Comparison of ENCODE assay signal across 8 mouse cellular contexts in the genomic region with DNA sequence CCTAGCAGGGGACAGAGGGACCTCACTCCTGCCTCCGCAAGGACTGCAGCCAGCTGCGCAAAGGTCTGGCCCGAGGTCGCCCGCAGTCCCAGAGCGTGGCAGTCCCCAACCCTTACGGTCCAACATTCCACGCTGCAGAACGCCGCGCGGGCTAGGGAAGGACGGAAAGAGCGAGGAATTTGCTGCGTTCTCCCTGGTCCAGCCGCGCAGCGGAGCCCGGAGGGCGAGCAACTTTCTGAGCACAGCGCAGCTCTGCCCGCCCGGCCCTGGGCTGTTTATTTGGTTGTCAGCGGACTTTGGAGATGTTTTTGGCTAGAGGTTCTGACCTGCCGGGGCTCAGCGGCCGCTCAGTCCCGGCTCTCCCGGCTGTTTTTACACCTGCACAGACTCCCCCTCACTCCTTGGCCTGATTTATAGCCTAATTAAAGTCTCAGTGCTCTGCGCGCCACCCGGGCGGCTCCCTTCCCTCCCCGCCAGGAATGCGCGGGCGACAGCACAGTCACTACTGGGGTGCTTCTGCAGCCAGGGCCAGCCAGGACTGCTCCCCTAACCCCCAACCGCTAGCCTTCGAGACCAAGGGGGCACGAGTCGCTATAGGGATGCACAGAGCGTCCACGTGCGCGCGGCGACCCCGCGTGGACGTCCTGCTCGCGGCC. TPM values are rescaled to one million over a fixed set of nuclear protein-coding genes. Genes with fewer than 3 reads are reported as not detected.
A peak's percentile ranks its signal among the peaks of the same experiment; 100 is the strongest.
DNase-seq lines count a peak whose midpoint lies in the region; ATAC-seq and TF ChIP-seq lines count a peak whose summit lies in the region.

No protein-coding gene starts in this region.

- DNase-seq in kidney, adult 18-20 months: peak; percentile 33
- DNase-seq in kidney, adult 8-10 months: no peak
- no peak for DNase-seq in midbrain, embryonic 14.5 days
- no peak for DNase-seq in urinary bladder, postnatal 14 days (ENCODE audit: low spot score)
- DNase-seq in layer of hippocampus, adult 18-20 months (ENCODE audit: low spot score in 2 of 2): no peak

- under 1% methylated on average over 52 of the region's 52 CpGs for WGBS in embryonic facial prominence, embryonic 13.5 days
- 1% methylated on average over 51 of the region's 52 CpGs for WGBS in intestine, postnatal 0 days
- under 1% methylated on average over 52 of the region's 52 CpGs for WGBS in midbrain, embryonic 14.5 days

- H3K4me2 ChIP-seq in embryonic facial prominence, embryonic 13.5 days: peak overlapping the region; percentile 69
- peak overlapping the region; percentile 37 for H3K4me2 ChIP-seq in intestine, postnatal 0 days (replicated peaks; ENCODE audit: low read depth)
- H3K4me2 ChIP-seq in midbrain, embryonic 14.5 days (ENCODE audit: low read length): peak overlapping the region; percentile 34

- no peaks in the 10 kb centered on the region for H3K9me3 ChIP-seq in embryonic facial prominence, embryonic 13.5 days
- H3K9me3 ChIP-seq in intestine, postnatal 0 days (ENCODE audit: control insufficient read depth): no peaks in the 10 kb centered on the region
- H3K9me3 ChIP-seq in midbrain, embryonic 14.5 days (ENCODE audit: control insufficient read depth, low read length): no peaks in the 10 kb centered on the region; the same call in 1 of the 2 replicates

- H3K9ac ChIP-seq in embryonic facial prominence, embryonic 13.5 days: peak overlapping the region; percentile 65
- H3K9ac ChIP-seq in intestine, postnatal 0 days (ENCODE audit: low read depth, low read length): no peak overlapping the region
- no peak overlapping the region for H3K9ac ChIP-seq in midbrain, embryonic 14.5 days (replicated peaks; ENCODE audit: low read length)

- H3K36me3 ChIP-seq in embryonic facial prominence, embryonic 13.5 days: no peaks in the 10 kb centered on the region
- no peaks in the 10 kb centered on the region for H3K36me3 ChIP-seq in intestine, postnatal 0 days (ENCODE audit: control insufficient read depth, insufficient read depth)
- no peaks in the 10 kb centered on the region for H3K36me3 ChIP-seq in midbrain, embryonic 14.5 days (ENCODE audit: control insufficient read depth, insufficient read depth, low read length)

- H3K4me1 ChIP-seq in embryonic facial prominence, embryonic 13.5 days: peaks cover 25% of the 10 kb centered on the region
- no peaks in the 10 kb centered on the region for H3K4me1 ChIP-seq in intestine, postnatal 0 days (replicated peaks; ENCODE audit: control insufficient read depth, insufficient read depth, low read length)
- no peaks in the 10 kb centered on the region for H3K4me1 ChIP-seq in midbrain, embryonic 14.5 days (ENCODE audit: control insufficient read depth, insufficient read depth, low read length)

- H3K4me3 ChIP-seq in embryonic facial prominence, embryonic 13.5 days: peak overlapping the region; percentile 37
- H3K4me3 ChIP-seq in intestine, postnatal 0 days (ENCODE audit: low read depth, low read length): peak overlapping the region; percentile 21
- H3K4me3 ChIP-seq in midbrain, embryonic 14.5 days (replicated peaks; ENCODE audit: low read depth, low read length): 0 out of 2 replicates have a peak overlapping the region, but pooled peaks have one; percentile 15

- no peak for TF ChIP-seq CTCF in intestine, postnatal 0 days (IDR thresholded peaks at IDR 0.05; ENCODE audit: low read depth)

- peak; percentile 62; the same call in 1 of the 2 replicates for ATAC-seq in embryonic facial prominence, embryonic 13.5 days (ENCODE audit: insufficient number of reproducible peaks, insufficient read depth, low FRiP score, low TSS enrichment, low read depth)
- ATAC-seq in intestine, postnatal 0 days: no peak
- ATAC-seq in midbrain, embryonic 14.5 days (ENCODE audit: low FRiP score, low TSS enrichment): no peak
- ATAC-seq in erythroid progenitor cell, adult 5-6 weeks (replicated peaks; ENCODE audit: low FRiP score, poor library complexity, severe bottlenecking): no peak

- 0 out of 2 replicates have a peak overlapping the region, but pooled peaks have one; percentile 48 for H3K27ac ChIP-seq in embryonic facial prominence, embryonic 13.5 days
- H3K27ac ChIP-seq in intestine, postnatal 0 days (ENCODE audit: low read depth, low read length): no peak overlapping the region
- no peak overlapping the region for H3K27ac ChIP-seq in midbrain, embryonic 14.5 days (replicated peaks; ENCODE audit: low read depth, low read length)

- H3K27me3 ChIP-seq in embryonic facial prominence, embryonic 13.5 days: peaks cover 87% of the 10 kb centered on the region
- peaks cover 89% of the 10 kb centered on the region for H3K27me3 ChIP-seq in intestine, postnatal 0 days (replicated peaks; ENCODE audit: control insufficient read depth, insufficient read depth, low read length)
- peaks cover 85% of the 10 kb centered on the region for H3K27me3 ChIP-seq in midbrain, embryonic 14.5 days (ENCODE audit: control insufficient read depth, insufficient read depth, low read length)

RNA-seq across cellular contexts. Expression of gene Foxd1, which starts 11.9 kb away (rescaled TPM):
- polyA plus RNA-seq in embryonic facial prominence, embryonic 13.5 days (2015; fragmentation: Nextera tagmentation; extraction: Ambion mirVana): 3.5 and 3.9 TPM in 2 replicates
- polyA plus RNA-seq in intestine, postnatal 0 days (2015; fragmentation: Nextera tagmentation; extraction: Ambion mirVana): not detected in 2 replicates
- polyA plus RNA-seq in midbrain, embryonic 14.5 days (2014; fragmentation: Nextera tagmentation; extraction: Ambion mirVana): 0.12 and 0.54 TPM in 2 replicates
- 1 to 10 TPM in 1 of 2 experiments, under 1 TPM in 1; 0.68 to 1.1 TPM for total RNA-seq in layer of hippocampus, adult 18-20 months (2021)
- not detected in 2 replicates for total RNA-seq in erythroid progenitor cell, adult 5-6 weeks (2015; ENCODE audit: low replicate concordance)
- not detected in 2 replicates for total RNA-seq in erythroid progenitor cell, adult 5-6 weeks (2017; ENCODE audit: low replicate concordance)

RNA-seq across cellular contexts. Expression of gene Btf3, which starts 49.1 kb away (rescaled TPM):
- 725 and 786 TPM in 2 replicates for polyA plus RNA-seq in embryonic facial prominence, embryonic 13.5 days (2015; fragmentation: Nextera tagmentation; extraction: Ambion mirVana)
- 471 and 494 TPM in 2 replicates for polyA plus RNA-seq in intestine, postnatal 0 days (2015; fragmentation: Nextera tagmentation; extraction: Ambion mirVana)
- polyA plus RNA-seq in midbrain, embryonic 14.5 days (2014; fragmentation: Nextera tagmentation; extraction: Ambion mirVana): 568 and 574 TPM in 2 replicates
- 100 to 1,000 TPM; 198 to 207 TPM for total RNA-seq in layer of hippocampus, adult 18-20 months (2021)
- total RNA-seq in erythroid progenitor cell, adult 5-6 weeks (2015; ENCODE audit: low replicate concordance): 342 and 418 TPM in 2 replicates
- 341 and 451 TPM in 2 replicates for total RNA-seq in erythroid progenitor cell, adult 5-6 weeks (2017; ENCODE audit: low replicate concordance)
